Mouse (Mus musculus): ENCODE data around the gene Lsm2.
A peak's percentile ranks its signal among the peaks of the same experiment; 100 is the strongest.
"Not testable (repeated sequence)": the region's sequence is repeated elsewhere in the genome, so short reads cannot be mapped to it uniquely, and the experiment has no call there.

The Lsm2 gene

GRCm38 (mm10) chr17:34957291-34957690 is 24.4 kb upstream of the Lsm2 start:
- not testable (repeated sequence) for DNase-seq

GRCm38 (mm10) chr17:34957966-34958365 is 23.7 kb upstream of the Lsm2 start:
- DNase-seq = not testable (repeated sequence)

GRCm38 (mm10) chr17:34958734-34959129 is 22.9 kb upstream of the Lsm2 start:
- peak; percentile 28 for DNase-seq

GRCm38 (mm10) chr17:34959130-34959778 is 22.4 kb upstream of the Lsm2 start, which contains the start of gene Hspa1b:
Hspa1b (minus strand) TSS chr17:34959238.
- peak; percentile 75 for DNase-seq

- DNase-seq = no peak
These were observed 21.7 kb upstream of the Lsm2 start for GRCm38 (mm10) chr17:34959881-34960515.

GRCm38 (mm10) chr17:34960702-34961493 is 20.8 kb upstream of the Lsm2 start:
- no peak for DNase-seq

- DNase-seq = no peak
These were observed 19.5 kb upstream of the Lsm2 start for GRCm38 (mm10) chr17:34962125-34962524.

GRCm38 (mm10) chr17:34962841-34963240 is 18.8 kb upstream of the Lsm2 start:
- DNase-seq = no peak

GRCm38 (mm10) chr17:34964640-34965049 is 17.0 kb upstream of the Lsm2 start:
- no peak for DNase-seq

GRCm38 (mm10) chr17:34965627-34966026 is 16.0 kb upstream of the Lsm2 start:
- no peak for DNase-seq

GRCm38 (mm10) chr17:34969822-34970221 is 11.8 kb upstream of the Lsm2 start, which contains the start of gene Gm20481:
Gm20481 (plus strand) TSS chr17:34969912.
- not testable (repeated sequence) for DNase-seq

GRCm38 (mm10) chr17:34970850-34971249 is 10.8 kb upstream of the Lsm2 start:
- DNase-seq = not testable (repeated sequence)

- not testable (repeated sequence) for DNase-seq
These were observed 10.0 kb upstream of the Lsm2 start for GRCm38 (mm10) chr17:34971694-34972068.

- peak; percentile 66 for DNase-seq
These were observed 9.5 kb upstream of the Lsm2 start, which contains the start of the genes Hspa1a and Hspa1l for GRCm38 (mm10) chr17:34972069-34972749. Hspa1a (minus strand) TSS chr17:34972156. Hspa1l (plus strand) TSS chr17:34972703.

- DNase-seq = no peak
These were observed 5.8 kb upstream of the Lsm2 start for GRCm38 (mm10) chr17:34975581-34976492.

GRCm38 (mm10) chr17:34977000-34977399 is 4.7 kb upstream of the Lsm2 start:
- DNase-seq = no peak

- DNase-seq = no peak
These were observed 3.4 kb upstream of the Lsm2 start for GRCm38 (mm10) chr17:34978239-34978638.

- DNase-seq = no peak
These were observed 2.0 kb upstream of the Lsm2 start for GRCm38 (mm10) chr17:34979631-34980030.

- no peak for DNase-seq
These were observed 1.0 kb upstream of the Lsm2 start for GRCm38 (mm10) chr17:34980655-34981054.

GRCm38 (mm10) chr17:34982328-34982727 is 666 bp downstream of the Lsm2 start:
- DNase-seq = no peak

- DNase-seq = no peak
These were observed 2.6 kb downstream of the Lsm2 start for GRCm38 (mm10) chr17:34984218-34984617.

- DNase-seq = no peak
These were observed 13.1 kb downstream of the Lsm2 start for GRCm38 (mm10) chr17:34994751-34995150.
